Mouse (Mus musculus): Measurements from ENCODE around the gene Tmem72.

Tmem72 gene

DNA sequence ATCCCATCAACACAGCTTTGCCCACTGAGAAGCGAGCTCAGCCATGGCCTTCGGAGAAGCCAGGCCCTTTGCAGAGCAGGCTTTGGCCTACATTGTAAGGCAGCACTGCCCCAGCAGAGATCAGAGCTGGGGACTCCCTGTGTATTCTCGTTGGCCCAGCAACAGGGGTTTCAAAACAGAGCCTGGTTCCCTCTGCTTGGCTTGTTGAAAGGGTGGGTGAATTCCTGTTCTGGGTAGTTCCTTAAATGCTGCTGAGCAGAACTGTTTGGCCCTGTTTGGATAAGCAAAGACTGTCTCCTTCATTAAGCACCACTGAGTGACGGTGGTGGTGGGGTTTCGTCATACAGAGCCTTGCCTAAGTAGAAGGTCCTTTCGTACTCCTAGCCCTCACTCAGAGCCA, 52.7 kb downstream of the Tmem72 start:
- in situ Hi-C loops (cut with MboI; ENCODE audit: low pct_unique_long_range_greater_than_20kb in 1 of 2, low sequenced_read_pairs in 2 of 2, unreplicated experiment in 1 of 2): no loop called here

DNA sequence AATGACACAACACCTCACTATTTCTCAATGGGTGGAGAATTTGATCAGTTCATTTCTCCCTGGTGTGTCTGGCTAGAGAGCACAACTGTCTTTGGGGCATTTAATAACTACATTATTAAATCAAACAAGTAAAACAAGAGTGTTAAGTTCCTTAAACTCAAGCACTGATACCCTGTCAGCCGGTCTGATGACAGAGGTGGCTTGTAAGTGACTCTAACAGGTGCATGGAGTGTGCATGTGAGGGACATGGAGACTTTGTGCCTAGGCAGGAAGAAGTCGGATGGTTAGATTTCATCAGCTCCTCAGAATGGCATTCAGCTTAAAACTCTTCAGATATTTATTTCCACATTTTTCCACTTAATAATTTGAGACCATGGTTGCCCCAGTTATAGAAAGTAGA, 53.3 kb downstream of the Tmem72 start:
- in situ Hi-C loops (cut with MboI; ENCODE audit: low pct_unique_long_range_greater_than_20kb in 1 of 2, low sequenced_read_pairs in 2 of 2, unreplicated experiment in 1 of 2): no loop called here

DNA sequence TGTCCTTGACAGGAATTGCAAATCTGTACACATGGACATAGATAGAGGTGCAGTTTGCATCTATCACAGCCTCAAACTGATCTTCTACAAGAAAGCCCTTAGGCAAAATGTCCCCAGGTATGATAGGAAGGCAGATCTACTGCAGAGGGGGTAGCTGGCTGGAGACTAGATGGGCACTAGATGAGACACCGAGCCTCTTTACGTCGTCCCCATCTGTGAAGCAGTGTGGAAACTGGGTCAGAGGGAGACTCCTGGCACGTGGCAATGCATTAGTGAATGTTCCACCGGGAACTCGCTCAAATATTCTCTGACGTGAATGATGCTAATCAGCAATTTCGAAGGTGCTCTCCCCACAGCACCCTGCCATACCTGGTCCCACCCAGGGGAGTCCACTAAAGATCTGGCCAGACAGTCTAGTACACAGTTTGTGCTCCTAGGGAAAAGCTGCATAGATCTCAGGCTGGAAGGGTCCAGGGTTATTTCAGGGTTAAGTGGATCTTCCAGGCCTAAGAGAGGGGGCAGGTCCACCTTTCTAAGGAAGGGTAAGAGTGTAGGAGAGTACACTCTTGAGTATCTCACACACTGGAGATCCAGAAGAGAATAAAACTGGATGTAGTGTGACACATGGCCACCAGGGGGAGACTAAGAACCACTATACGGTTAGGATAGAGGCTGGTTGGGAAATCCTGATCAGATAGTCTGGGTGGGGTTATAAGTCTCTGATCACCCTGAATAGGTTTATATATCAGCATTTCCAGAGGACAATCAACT, 62.8 kb downstream of the Tmem72 start:
- in situ Hi-C loops (cut with MboI; ENCODE audit: low pct_unique_long_range_greater_than_20kb in 1 of 2, low sequenced_read_pairs in 2 of 2, unreplicated experiment in 1 of 2): loop anchor here in 1 of 2 experiments (10.0 kb wide), 1 partner anchor 51 kb away; no protein-coding TSS in a partner anchor

DNA sequence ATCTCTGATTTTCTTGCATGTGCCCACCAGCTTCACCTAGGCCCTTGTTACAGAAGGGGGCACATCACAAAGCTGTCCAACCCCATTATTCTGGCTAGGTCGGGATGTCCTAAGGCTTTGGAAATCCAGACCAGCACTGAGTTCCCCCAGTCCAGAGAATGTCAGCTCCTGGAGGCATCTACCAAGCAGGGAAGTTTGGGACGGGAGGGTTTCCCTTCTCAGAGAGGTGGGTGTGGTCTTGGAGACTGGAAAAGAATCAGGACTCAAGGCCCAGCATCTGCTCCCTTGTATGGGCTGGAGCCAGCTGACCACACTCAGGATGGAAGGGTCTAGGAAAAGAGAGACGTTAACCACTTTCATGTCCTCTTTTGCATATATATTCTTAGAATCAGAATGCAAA, 63.5 kb downstream of the Tmem72 start:
- in situ Hi-C loops (cut with MboI; ENCODE audit: low pct_unique_long_range_greater_than_20kb in 1 of 2, low sequenced_read_pairs in 2 of 2, unreplicated experiment in 1 of 2): loop anchor here in 1 of 2 experiments (10.0 kb wide), 1 partner anchor 52 kb away; no protein-coding TSS in a partner anchor

DNA sequence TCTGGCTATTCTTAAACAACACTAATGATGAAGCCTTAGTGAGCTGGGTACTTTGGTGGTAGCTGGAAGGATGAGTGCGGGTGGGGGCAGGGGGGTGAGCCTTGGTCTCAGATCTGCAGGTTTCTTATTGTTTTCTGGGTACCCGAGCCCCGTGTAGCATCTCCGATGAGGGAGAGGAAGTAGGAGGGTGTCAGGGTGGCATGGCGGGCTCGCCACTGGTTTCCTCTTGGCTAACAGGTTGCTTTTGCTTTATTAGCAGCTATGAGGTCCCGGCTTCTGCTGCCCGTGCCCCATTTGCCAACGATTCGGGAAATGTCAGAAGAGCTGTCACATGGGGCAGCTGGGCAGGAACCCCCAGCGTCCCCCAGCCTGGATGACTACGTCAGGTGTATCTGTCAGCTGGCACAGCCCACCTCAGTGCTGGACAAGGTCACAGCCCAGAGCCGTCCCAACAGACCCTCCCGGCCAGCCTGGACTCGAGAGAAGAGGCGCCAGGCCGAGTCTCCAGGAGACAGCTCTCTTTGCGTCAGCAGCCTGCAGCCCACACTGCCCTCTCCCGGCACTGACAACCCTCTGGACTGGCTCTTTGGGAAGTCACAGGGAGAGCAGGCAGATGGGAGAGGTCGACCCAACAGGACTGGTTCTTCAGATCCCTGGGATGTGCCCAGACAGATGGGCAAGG, 65.1 kb downstream of the Tmem72 start:
- in situ Hi-C loops (cut with MboI; ENCODE audit: low pct_unique_long_range_greater_than_20kb in 1 of 2, low sequenced_read_pairs in 2 of 2, unreplicated experiment in 1 of 2): loop anchor here in 1 of 2 experiments (10.0 kb wide), 1 partner anchor 53 kb away; no protein-coding TSS in a partner anchor

DNA sequence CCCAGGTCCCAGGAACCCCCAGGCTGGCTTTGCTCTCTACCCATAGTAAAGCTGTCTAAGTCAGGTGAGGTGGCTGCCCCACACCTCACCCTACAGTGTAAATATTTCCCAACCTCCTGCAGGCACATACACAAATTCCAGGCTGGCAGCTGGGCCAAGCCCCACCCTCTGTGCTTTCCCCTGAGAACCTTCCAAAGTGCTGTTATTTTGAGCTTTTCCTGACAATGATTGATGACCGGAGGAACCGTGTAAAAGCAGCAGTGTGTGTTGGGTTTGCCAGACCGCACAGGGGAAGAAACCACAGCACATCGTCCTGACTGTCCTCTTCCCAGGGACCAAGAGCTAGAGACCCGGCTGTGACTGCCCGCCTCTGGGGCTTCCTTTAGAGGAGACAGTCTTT, 66.3 kb downstream of the Tmem72 start, which contains the start of gene Depp1:
Depp1 (plus strand) TSS at position 204 of the 400 bp plus-strand sequence.
- in situ Hi-C loops (cut with MboI; ENCODE audit: low pct_unique_long_range_greater_than_20kb in 1 of 2, low sequenced_read_pairs in 2 of 2, unreplicated experiment in 1 of 2): loop anchor here in 1 of 2 experiments (10.0 kb wide), 1 partner anchor 54 kb away; no protein-coding TSS in a partner anchor

DNA sequence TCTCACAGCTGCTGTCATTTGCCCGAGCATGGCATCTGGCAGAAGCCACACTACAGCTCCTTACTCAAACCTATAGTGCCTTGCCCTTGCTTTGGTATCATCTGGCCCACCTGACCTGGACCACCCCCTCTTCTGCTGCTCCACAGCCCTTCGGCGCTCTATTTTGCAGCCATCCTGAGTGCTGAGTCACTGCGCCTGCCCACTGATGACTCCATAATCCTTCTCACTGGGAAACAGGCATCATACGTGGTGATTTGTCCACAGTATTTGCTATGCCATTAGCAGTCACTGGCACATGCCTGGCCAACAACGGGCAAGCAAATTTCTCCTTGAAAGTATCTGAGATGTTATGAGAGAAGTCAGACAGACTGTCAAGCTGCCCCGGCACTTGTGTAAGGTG, 66.9 kb downstream of the Tmem72 start:
- in situ Hi-C loops (cut with MboI; ENCODE audit: low pct_unique_long_range_greater_than_20kb in 1 of 2, low sequenced_read_pairs in 2 of 2, unreplicated experiment in 1 of 2): loop anchor here in 1 of 2 experiments (10.0 kb wide), 1 partner anchor 55 kb away; no protein-coding TSS in a partner anchor

DNA sequence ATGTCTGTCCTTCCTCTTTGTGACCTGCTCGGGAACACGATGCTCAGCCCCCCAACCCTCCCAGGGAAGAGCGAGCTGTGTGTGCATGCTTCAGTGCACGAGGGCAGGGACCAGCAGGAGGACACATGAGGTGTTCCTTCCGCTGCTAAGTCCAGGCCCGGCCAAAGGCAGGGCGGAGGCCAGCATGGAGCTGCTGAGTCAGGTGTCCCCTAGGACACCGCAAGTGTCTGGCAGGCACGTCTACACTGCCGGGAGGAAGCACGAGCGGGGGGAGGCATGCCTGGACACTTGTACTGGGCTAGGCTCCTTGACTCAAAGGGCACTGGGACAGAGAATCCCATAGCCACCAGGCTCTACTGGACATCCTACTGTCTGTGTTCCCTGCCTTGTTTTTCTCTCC, 69.0 kb downstream of the Tmem72 start:
- in situ Hi-C loops (cut with MboI; ENCODE audit: low pct_unique_long_range_greater_than_20kb in 1 of 2, low sequenced_read_pairs in 2 of 2, unreplicated experiment in 1 of 2): no loop called here

DNA sequence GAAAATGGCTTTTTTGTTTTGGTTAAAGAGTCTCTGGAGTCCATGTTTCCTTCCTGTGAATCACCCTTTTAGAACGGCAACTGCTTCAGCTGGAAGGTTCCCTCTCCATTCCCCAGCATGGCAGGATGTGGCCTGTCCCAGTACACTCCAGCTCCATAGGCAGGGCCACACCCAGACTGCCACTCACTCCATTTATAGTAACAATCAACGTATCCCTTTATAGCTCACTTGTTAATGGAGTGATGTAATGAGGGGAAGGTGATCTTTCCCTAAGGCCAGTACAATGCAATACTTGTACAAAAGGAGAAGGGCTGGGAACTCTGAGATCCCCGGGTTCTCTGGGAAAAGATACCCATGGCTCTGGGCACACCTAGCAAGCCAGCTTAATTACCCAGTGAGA, 72.4 kb downstream of the Tmem72 start:
- in situ Hi-C loops (cut with MboI; ENCODE audit: low pct_unique_long_range_greater_than_20kb in 1 of 2, low sequenced_read_pairs in 2 of 2, unreplicated experiment in 1 of 2): no loop called here

DNA sequence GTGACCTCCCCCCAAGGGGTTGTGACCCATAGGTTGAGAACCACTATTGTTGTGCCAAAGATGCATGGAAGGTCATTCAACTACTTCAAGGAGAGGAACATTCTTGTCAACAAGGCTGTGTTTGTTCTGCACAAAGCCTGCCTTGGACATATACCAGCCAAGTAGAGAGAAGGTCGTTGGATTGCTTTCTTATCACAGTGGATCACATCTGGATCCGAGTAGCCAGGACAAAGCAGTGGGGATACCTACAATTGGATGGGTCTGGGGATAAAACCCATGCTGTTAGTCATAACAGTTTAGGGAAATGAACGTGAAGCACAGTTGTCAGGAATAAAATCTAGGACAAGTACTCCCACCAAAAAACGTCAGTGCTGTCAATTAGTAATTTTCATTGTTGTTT, 72.8 kb downstream of the Tmem72 start:
- in situ Hi-C loops (cut with MboI; ENCODE audit: low pct_unique_long_range_greater_than_20kb in 1 of 2, low sequenced_read_pairs in 2 of 2, unreplicated experiment in 1 of 2): no loop called here

DNA sequence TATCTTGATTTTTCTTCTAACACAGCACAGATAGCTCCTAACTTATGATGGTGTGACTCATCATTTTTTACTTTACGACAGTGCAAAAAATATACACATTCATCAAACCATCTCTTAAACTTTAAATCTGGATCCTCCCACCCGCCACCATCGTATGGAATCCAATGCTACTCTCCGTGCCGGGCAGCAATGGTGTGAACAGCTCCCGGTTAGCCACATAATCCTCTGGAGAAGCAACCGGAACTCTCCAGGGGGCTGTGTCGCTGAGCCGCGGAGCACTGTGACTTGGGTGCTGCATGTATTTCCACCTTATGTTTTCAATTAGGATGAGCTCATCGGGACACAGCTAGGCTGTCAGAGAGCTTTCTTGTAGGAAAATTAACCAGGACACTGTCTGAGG, 73.8 kb downstream of the Tmem72 start:
- in situ Hi-C loops (cut with MboI; ENCODE audit: low pct_unique_long_range_greater_than_20kb in 1 of 2, low sequenced_read_pairs in 2 of 2, unreplicated experiment in 1 of 2): no loop called here

DNA sequence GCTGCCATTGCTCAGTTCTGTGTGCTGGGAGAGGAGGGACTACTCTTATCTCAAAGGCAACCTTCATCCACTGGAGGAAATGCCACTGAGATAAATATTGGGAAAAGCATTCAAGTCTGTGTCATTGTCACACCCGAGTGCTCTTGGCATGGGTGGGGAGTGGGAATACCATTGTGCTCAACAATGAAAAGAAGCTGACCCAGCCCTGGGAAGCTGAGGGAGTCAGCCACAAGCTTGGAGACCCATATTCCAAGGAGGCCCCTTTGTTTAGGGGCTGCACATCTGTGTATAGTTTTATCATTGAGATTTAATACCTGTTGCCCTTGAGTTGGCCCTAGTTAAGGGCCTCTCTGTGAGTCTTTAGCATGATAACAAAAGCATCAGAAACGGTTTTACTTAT, 77.0 kb downstream of the Tmem72 start:
- in situ Hi-C loops (cut with MboI; ENCODE audit: low pct_unique_long_range_greater_than_20kb in 1 of 2, low sequenced_read_pairs in 2 of 2, unreplicated experiment in 1 of 2): no loop called here

DNA sequence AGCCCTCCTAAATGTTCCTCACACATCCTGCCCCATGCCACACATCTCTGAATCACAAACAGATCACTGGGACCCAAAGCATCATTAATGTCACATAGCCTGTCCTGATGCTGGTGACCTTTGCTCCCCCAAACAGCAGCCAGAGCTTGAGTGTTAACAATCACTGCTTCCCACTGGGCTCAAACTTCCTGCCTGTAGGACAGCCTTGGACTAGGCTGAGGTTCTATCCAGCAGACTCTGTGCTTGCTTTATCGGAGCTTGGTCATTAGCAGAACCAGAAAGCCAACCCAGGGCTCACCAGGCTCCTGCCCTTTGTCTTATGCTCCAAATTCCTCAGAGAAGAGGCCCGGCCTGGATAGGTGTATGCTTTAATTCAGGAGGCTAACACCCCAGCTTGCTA, 77.8 kb downstream of the Tmem72 start:
- in situ Hi-C loops (cut with MboI; ENCODE audit: low pct_unique_long_range_greater_than_20kb in 1 of 2, low sequenced_read_pairs in 2 of 2, unreplicated experiment in 1 of 2): no loop called here

DNA sequence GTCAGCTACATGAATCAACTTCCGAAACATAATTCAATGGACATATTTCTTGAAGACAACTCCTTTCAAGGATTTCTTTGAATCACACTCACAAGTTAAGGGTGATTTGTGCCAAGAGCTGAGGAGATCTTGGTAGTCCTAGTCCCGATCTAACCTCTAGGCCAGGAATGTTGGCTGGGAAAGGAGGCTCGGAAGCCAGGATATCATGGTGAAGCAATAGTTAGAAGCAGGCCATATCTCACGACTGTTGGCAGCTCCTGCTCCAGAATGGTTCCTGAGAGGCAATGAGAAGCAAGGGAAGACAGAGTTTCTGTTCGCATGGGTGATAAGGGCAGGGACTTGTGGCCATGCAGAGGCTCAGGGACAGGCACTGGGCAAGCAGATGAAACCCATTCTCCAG, 79.2 kb downstream of the Tmem72 start:
- in situ Hi-C loops (cut with MboI; ENCODE audit: low pct_unique_long_range_greater_than_20kb in 1 of 2, low sequenced_read_pairs in 2 of 2, unreplicated experiment in 1 of 2): no loop called here

DNA sequence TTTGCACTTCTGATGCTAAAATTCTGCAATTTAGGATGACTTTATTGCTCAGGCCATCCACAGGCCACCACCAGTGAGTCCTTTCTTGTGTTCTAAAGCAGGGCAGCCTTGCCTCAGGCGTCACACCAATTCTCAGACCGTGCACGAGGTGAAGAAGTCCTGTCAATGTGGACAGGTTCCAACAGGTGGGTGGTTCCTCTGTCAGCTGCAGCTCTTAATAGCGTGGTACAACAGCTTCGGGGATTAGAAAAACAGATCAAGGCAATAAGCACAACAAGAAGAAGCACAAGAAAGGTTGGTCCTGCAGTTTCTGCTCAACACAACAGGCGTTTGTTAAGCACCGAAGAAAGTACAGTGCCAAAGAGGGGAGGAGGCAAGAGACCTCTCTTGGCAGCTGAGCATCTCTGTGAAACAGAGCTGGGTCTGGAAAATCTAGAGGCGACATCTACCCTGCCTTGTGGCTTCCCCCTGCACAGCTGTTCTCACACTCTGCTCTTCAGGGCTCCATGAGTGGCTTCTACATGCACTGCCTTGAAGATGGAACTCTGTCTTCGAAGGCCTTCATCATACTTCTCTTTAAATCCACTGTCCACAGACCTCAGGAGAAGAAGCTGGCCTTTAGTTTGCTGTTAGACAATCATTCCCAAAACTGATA, 80.0 kb downstream of the Tmem72 start:
- in situ Hi-C loops (cut with MboI; ENCODE audit: low pct_unique_long_range_greater_than_20kb in 1 of 2, low sequenced_read_pairs in 2 of 2, unreplicated experiment in 1 of 2): no loop called here

DNA sequence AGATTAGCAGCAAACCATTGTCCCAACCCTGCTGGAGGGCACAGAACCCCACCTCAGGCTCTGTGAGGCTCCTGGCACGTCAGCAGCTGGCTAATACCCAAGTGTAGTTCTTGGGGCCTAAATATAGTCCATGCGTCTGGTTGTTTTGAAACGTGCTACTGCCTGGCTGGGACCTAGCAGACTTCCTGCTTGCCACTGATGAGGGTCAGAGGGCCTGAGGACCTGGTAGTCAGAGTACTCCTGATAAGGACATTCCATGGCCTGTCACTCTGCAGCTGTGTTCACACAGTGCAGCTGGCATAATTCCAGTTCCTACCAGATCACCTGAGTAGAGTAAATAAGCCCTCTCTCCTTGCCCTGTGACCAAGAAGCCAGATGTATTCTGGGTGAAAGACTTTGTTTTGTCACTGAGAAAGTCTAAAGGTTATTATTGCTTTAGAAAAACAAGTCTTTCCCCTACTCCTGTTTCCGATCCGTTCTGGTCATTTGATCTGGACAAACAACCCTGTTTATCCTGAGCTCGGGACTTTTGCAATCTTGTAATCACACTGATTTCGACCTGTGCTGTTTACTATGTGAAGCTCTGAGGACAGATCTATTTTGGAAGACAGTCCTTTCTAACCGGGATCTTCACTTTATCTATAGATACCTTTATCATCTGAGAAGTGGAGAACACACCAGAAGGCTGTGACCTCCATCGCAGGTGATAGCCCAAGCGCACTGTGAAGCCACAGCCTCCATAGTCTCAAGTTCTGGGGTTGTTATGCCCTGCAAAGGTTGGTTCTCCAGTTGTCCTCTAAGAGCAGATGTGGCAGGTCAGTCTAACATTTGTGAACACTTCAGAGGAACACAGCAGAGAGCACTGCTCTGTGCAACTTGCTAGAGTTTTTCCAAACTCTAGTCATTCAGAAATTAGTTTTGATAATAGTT, 81.2 kb downstream of the Tmem72 start:
- in situ Hi-C loops (cut with MboI; ENCODE audit: low pct_unique_long_range_greater_than_20kb in 1 of 2, low sequenced_read_pairs in 2 of 2, unreplicated experiment in 1 of 2): no loop called here

DNA sequence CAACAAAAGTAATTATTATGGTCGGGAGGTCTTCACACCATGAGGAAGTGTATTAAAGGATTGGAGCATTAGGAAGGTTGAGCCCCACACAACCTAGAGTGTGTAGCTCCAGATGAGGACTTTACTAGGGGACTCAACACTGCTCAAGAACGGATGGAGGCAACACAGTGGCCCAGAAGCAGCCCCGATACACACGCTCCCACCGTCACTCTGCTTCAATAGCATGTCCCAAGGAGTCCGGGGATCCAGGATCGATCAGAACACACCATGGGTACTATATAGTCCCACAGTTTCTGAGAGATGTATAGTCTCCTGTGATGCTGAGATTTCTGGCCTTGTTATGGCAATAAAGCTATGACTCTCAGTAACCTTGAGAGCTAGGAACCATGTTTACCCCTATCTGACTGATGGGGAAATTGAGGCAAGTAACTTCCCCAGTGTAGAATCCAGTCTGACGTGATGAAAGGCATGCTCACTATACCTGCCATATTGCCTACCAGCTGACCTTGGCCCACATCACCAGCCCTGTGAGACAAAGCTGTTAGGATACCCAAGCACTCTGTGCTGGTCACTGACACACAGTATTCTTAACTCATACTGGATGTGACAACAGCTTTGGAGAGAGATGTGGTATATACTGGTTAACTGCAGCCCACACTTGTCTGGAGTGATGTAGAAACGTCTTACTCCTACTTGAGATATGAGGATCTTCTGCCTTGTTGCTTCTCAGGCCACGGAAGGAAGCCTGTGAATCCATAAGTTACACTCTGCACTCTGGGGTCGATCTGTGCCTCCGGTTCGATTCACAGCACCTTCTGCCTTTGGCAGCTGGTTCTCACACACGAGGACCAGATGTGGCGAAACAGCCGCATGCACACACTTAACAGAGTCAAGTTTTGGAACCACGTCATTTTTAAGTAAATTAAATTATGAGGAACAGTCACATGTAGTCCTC, 82.7 kb downstream of the Tmem72 start:
- in situ Hi-C loops (cut with MboI; ENCODE audit: low pct_unique_long_range_greater_than_20kb in 1 of 2, low sequenced_read_pairs in 2 of 2, unreplicated experiment in 1 of 2): no loop called here
